Mouse (Mus musculus): Measurements from ENCODE around the gene Rad51d. TPM values are rescaled to one million over a fixed set of nuclear protein-coding genes. Genes with fewer than 3 reads are reported as not detected.

The Rad51d gene
- total RNA-seq, 1 experiment: 9.1 TPM

GRCm38 (mm10) chr11:82863488-82863931 is 26.9 kb downstream of the Rad51d start:
- no peaks in the 10 kb centered on the region for H3K36me3 ChIP-seq (ENCODE audit: control insufficient read depth, insufficient read depth, low read length, poor library complexity, severe bottlenecking)
- H3K9me3 ChIP-seq (ENCODE audit: control insufficient read depth, insufficient read depth, low read depth, low read length): no peaks in the 10 kb centered on the region
- in situ Hi-C loops (cut with MboI; ENCODE audit: low sequenced_read_pairs in 2 of 2, unreplicated experiment in 2 of 2): no loop called here
- H3K4me1 ChIP-seq (ENCODE audit: control insufficient read depth in 2 of 2, insufficient read depth in 2 of 2, low read length in 2 of 2, poor library complexity in 1 of 2): peaks cover 0 to 6% of the 10 kb centered on the region in 2 experiments; a peak in 1 of 4 replicates
- H3K27ac ChIP-seq (ENCODE audit: insufficient read depth, low read depth, low read length, poor library complexity, severe bottlenecking): no peak overlapping the region
- H3K9ac ChIP-seq (ENCODE audit: insufficient read depth, low read depth, low read length, poor library complexity, severe bottlenecking): no peak overlapping the region
- TF ChIP-seq ZC3H11A (IDR thresholded peaks at IDR 0.05; ENCODE audit: borderline replicate concordance, low read depth, low read length) (no peak), ZNF384 (IDR thresholded peaks at IDR 0.05; ENCODE audit: low read depth, low read length) (no peak), MAFK (IDR thresholded peaks at IDR 0.05; ENCODE audit: insufficient read depth, low read depth, low read length) (no peak), CHD2 (IDR thresholded peaks at IDR 0.05; ENCODE audit: low read depth, low read length) (no peak), HCFC1 (IDR thresholded peaks at IDR 0.05; ENCODE audit: borderline replicate concordance, insufficient read depth, low read length) (no peak)
- no peak for DNase-seq (ENCODE audit: low read depth, low spot score)
- no peak overlapping the region for H3K4me3 ChIP-seq (ENCODE audit: insufficient read depth in 1 of 2, low read depth in 1 of 2, low read length in 2 of 2, poor library complexity in 1 of 2, severe bottlenecking in 1 of 2)

- no peaks in the 10 kb centered on the region for H3K9me3 ChIP-seq (ENCODE audit: control insufficient read depth, insufficient read depth, low read depth, low read length)
- no peaks in the 10 kb centered on the region for H3K36me3 ChIP-seq (ENCODE audit: control insufficient read depth, insufficient read depth, low read length, poor library complexity, severe bottlenecking)
- no peak overlapping the region for H3K27ac ChIP-seq (ENCODE audit: insufficient read depth, low read depth, low read length, poor library complexity, severe bottlenecking)
- in situ Hi-C loops (cut with MboI; ENCODE audit: low sequenced_read_pairs in 2 of 2, unreplicated experiment in 2 of 2): no loop called here
- no peak overlapping the region for H3K4me3 ChIP-seq (ENCODE audit: insufficient read depth in 1 of 2, low read depth in 1 of 2, low read length in 2 of 2, poor library complexity in 1 of 2, severe bottlenecking in 1 of 2)
- no peak for DNase-seq (ENCODE audit: low read depth, low spot score)
- peaks cover 0 to 6% of the 10 kb centered on the region in 2 experiments; a peak in 1 of 4 replicates for H3K4me1 ChIP-seq (ENCODE audit: control insufficient read depth in 2 of 2, insufficient read depth in 2 of 2, low read length in 2 of 2, poor library complexity in 1 of 2)
- TF ChIP-seq CHD2 (IDR thresholded peaks at IDR 0.05; ENCODE audit: low read depth, low read length) (no peak), ZC3H11A (IDR thresholded peaks at IDR 0.05; ENCODE audit: borderline replicate concordance, low read depth, low read length) (no peak), ZNF384 (IDR thresholded peaks at IDR 0.05; ENCODE audit: low read depth, low read length) (no peak), MAFK (IDR thresholded peaks at IDR 0.05; ENCODE audit: insufficient read depth, low read depth, low read length) (no peak), HCFC1 (IDR thresholded peaks at IDR 0.05; ENCODE audit: borderline replicate concordance, insufficient read depth, low read length) (no peak)
- H3K9ac ChIP-seq (ENCODE audit: insufficient read depth, low read depth, low read length, poor library complexity, severe bottlenecking): no peak overlapping the region
Observed at GRCm38 (mm10) chr11:82863059-82863458, 27.4 kb downstream of the Rad51d start.

- in situ Hi-C loops (cut with MboI; ENCODE audit: low sequenced_read_pairs in 2 of 2, unreplicated experiment in 2 of 2): no loop called here
- no peak overlapping the region for H3K27ac ChIP-seq (ENCODE audit: insufficient read depth, low read depth, low read length, poor library complexity, severe bottlenecking)
- DNase-seq (ENCODE audit: low read depth, low spot score): no peak
- no peaks in the 10 kb centered on the region for H3K36me3 ChIP-seq (ENCODE audit: control insufficient read depth, insufficient read depth, low read length, poor library complexity, severe bottlenecking)
- H3K4me1 ChIP-seq (ENCODE audit: control insufficient read depth in 2 of 2, insufficient read depth in 2 of 2, low read length in 2 of 2, poor library complexity in 1 of 2): peaks cover 0 to 6% of the 10 kb centered on the region in 2 experiments; a peak in 1 of 4 replicates
- TF ChIP-seq CHD2 (IDR thresholded peaks at IDR 0.05; ENCODE audit: low read depth, low read length) (no peak), ZNF384 (IDR thresholded peaks at IDR 0.05; ENCODE audit: low read depth, low read length) (no peak), MAFK (IDR thresholded peaks at IDR 0.05; ENCODE audit: insufficient read depth, low read depth, low read length) (no peak), ZC3H11A (IDR thresholded peaks at IDR 0.05; ENCODE audit: borderline replicate concordance, low read depth, low read length) (no peak), HCFC1 (IDR thresholded peaks at IDR 0.05; ENCODE audit: borderline replicate concordance, insufficient read depth, low read length) (no peak)
- no peak overlapping the region for H3K9ac ChIP-seq (ENCODE audit: insufficient read depth, low read depth, low read length, poor library complexity, severe bottlenecking)
- no peak overlapping the region for H3K4me3 ChIP-seq (ENCODE audit: insufficient read depth in 1 of 2, low read depth in 1 of 2, low read length in 2 of 2, poor library complexity in 1 of 2, severe bottlenecking in 1 of 2)
- no peaks in the 10 kb centered on the region for H3K9me3 ChIP-seq (ENCODE audit: control insufficient read depth, insufficient read depth, low read depth, low read length)
Observed at GRCm38 (mm10) chr11:82862638-82863037, 27.8 kb downstream of the Rad51d start.

GRCm38 (mm10) chr11:82861558-82861957 is 28.9 kb downstream of the Rad51d start:
- DNase-seq (ENCODE audit: low read depth, low spot score): no peak
- TF ChIP-seq ZNF384 (IDR thresholded peaks at IDR 0.05; ENCODE audit: low read depth, low read length) (no peak), ZC3H11A (IDR thresholded peaks at IDR 0.05; ENCODE audit: borderline replicate concordance, low read depth, low read length) (no peak), MAFK (IDR thresholded peaks at IDR 0.05; ENCODE audit: insufficient read depth, low read depth, low read length) (no peak), HCFC1 (IDR thresholded peaks at IDR 0.05; ENCODE audit: borderline replicate concordance, insufficient read depth, low read length) (no peak), CHD2 (IDR thresholded peaks at IDR 0.05; ENCODE audit: low read depth, low read length) (no peak)
- Histone ChIP-seq H3K9ac (ENCODE audit: insufficient read depth, low read depth, low read length, poor library complexity, severe bottlenecking) (no peak overlapping the region), H3K9me3 (ENCODE audit: control insufficient read depth, insufficient read depth, low read depth, low read length) (no peaks in the 10 kb centered on the region), H3K4me1 (ENCODE audit: control insufficient read depth in 2 of 2, insufficient read depth in 2 of 2, low read length in 2 of 2, poor library complexity in 1 of 2) (peaks cover 0 to 6% of the 10 kb centered on the region in 2 experiments; a peak in 1 of 4 replicates), H3K27ac (ENCODE audit: insufficient read depth, low read depth, low read length, poor library complexity, severe bottlenecking) (no peak overlapping the region), H3K4me3 (ENCODE audit: insufficient read depth in 1 of 2, low read depth in 1 of 2, low read length in 2 of 2, poor library complexity in 1 of 2, severe bottlenecking in 1 of 2) (no peak overlapping the region), H3K36me3 (ENCODE audit: control insufficient read depth, insufficient read depth, low read length, poor library complexity, severe bottlenecking) (no peaks in the 10 kb centered on the region)
- in situ Hi-C loops (cut with MboI; ENCODE audit: low sequenced_read_pairs in 2 of 2, unreplicated experiment in 2 of 2): no loop called here

Measured in ES-E14 (cell line).